Mouse (Mus musculus) heart, postnatal 0 days (tissue): ENCODE measurements around the gene Itpr1. TPM values are rescaled to one million over a fixed set of nuclear protein-coding genes. Genes with fewer than 3 reads are reported as not detected.

Source experiments
- ATAC-seq: fragments of 200-750 bp; cut with Nextera tagmentation; 2 replicates; pipeline ENCODE4 v1.8.0; 2017; ENCODE audit warnings: low read depth, moderate number of reproducible peaks, moderate library complexity; ENCODE audit not compliant: insufficient read depth
- DNase-seq: peaks from one replicate; pipeline ENCODE4 v3.0.0-alpha.2; 2016; ENCODE audit warnings: low spot score
- H3K27ac ChIP-seq: fragments of 300-500 bp; sonication (generic); 2 replicates; pipeline ENCODE4 v1.5.1; 2014; ENCODE audit warnings: low read depth, mild to moderate bottlenecking
- H3K27me3 ChIP-seq: fragments of 300-500 bp; sonication (generic); 2 replicates; pipeline ENCODE4 v1.6.1; 2014; ENCODE audit warnings: low read length, mixed read lengths; ENCODE audit not compliant: control insufficient read depth, insufficient read depth
- H3K36me3 ChIP-seq: fragments of 300-500 bp; sonication (generic); replicated peaks from 2 replicates; pipeline ENCODE4 v1.6.1; 2014; ENCODE audit warnings: low read length, mixed read lengths; ENCODE audit not compliant: control insufficient read depth, insufficient read depth
- H3K4me1 ChIP-seq: fragments of 300-500 bp; sonication (generic); 2 replicates; pipeline ENCODE4 v1.6.1; 2014; ENCODE audit warnings: antibody characterized with exemption; ENCODE audit not compliant: control insufficient read depth, insufficient read depth
- H3K4me2 ChIP-seq: fragments of 300-500 bp; sonication (generic); 2 replicates; pipeline ENCODE4 v1.6.1; 2014; ENCODE audit warnings: low read depth, mild to moderate bottlenecking, low read length, moderate library complexity
- H3K4me3 ChIP-seq: fragments of 300-500 bp; sonication (generic); 2 replicates; pipeline ENCODE4 v1.5.1; 2014; ENCODE audit warnings: low read depth, low read length
- H3K9ac ChIP-seq: fragments of 300-500 bp; sonication (generic); replicated peaks from 2 replicates; pipeline ENCODE4 v1.6.1; 2014; ENCODE audit warnings: low read depth, low read length, mixed read lengths
- H3K9me3 ChIP-seq: fragments of 300-500 bp; sonication (generic); replicated peaks from 2 replicates; pipeline ENCODE4 v1.6.1; 2016; ENCODE audit warnings: low read length; ENCODE audit not compliant: control insufficient read depth
- CTCF ChIP-seq: IDR thresholded peaks from 2 replicates; pipeline ENCODE4 v1.5.1; 2016; ENCODE audit warnings: antibody characterized with exemption, control low read depth, low read depth
- EP300 ChIP-seq: IDR thresholded peaks from 2 replicates; pipeline ENCODE4 v1.6.1; 2016; ENCODE audit warnings: antibody characterized with exemption, low read depth
- WGBS: fragments of 180-500 bp; shearing (Covaris S2); extraction: QIAGEN DNeasy Blood & Tissue Kit; methylation state at CpG from one replicate; pipeline ENCODE4 v1.1.7; 2014; 5-methylcytosine and 5-hydroxymethylcytosine counted together
- polyA plus RNA-seq: library from polyadenylated mRNA; unstranded; fragments of >200 nt; fragmentation: Nextera tagmentation; extraction: Ambion mirVana; gene quantifications from 2 replicates; pipeline ENCODE4 v1.2.1, GENCODE M21; 2015
- total RNA-seq: library from RNA; depleted of rRNA; stranded (reverse); fragments of >200 nt; gene quantifications from 2 replicates; pipeline ENCODE4 v1.2.3, GENCODE M21; 2014; ENCODE audit warnings: low replicate concordance

Gene Itpr1
- total and polyA plus RNA-seq, 2 experiments from 2014 or later: 7.1 to 22.2 TPM

DNA sequence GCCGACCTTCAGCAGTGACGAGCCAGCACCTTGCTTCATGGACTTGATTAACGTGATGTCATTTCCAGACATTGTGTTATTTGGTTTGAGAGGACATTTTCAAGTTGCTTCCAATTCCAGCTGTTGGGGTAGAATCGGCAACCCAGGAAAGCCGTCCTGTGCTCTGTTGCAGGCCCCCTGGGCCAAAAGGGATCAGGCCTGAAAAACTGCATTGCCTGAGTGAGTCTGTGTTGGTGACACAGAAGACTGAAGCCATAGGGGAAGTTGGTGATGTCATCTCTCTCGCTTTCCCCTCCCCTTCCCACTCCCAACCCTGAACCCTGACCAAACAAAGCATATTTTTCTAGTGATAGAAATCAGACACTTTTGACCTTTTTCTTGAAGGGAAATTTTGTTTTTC, 114.7 kb downstream of the Itpr1 start:
- no peak for DNase-seq
- no peaks in the 10 kb centered on the region for H3K27me3 ChIP-seq

DNA sequence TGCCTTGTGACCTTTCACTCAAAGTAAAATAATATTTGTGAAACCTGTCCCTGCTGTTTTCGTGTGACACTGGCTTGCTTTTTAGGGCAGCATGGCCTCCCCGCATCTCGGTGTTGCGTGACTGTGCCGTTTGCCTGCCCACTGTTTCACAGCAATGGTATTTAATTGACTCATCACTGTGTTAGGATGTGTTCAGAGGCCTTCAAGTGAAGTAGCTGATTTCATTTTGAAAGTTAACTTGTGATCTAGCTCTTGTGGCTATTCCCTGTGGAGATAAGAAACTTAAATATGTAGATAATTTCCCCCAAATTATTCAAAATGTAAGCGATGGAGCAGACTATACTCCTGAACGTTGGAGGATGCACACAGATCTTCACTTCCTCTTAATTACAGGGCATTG, 115.4 kb downstream of the Itpr1 start:
- Histone ChIP-seq H3K4me3 (no peak overlapping the region), H3K27me3 (no peaks in the 10 kb centered on the region), H3K4me1 (peaks cover 27% of the 10 kb centered on the region), H3K27ac (no peak overlapping the region), H3K9me3 (no peaks in the 10 kb centered on the region), H3K4me2 (no peak overlapping the region), H3K9ac (no peak overlapping the region), H3K36me3 (no peaks in the 10 kb centered on the region)
- ATAC-seq (no peak), DNase-seq (no peak)
- WGBS: 78% methylated on average over 7 of the region's 7 CpGs
- TF ChIP-seq EP300 (no peak), CTCF (no peak)

More for the DNA sequence above, 114.7 kb downstream of the Itpr1 start:
- H3K9me3 ChIP-seq: no peaks in the 10 kb centered on the region
- H3K4me1 ChIP-seq: peaks cover 27% of the 10 kb centered on the region
- H3K27ac ChIP-seq: peak overlapping the region; percentile 33
- H3K4me2 ChIP-seq: no peak overlapping the region
- TF ChIP-seq CTCF (no peak), EP300 (no peak)
- ATAC-seq: no peak
- 66% methylated on average over 6 of the region's 6 CpGs for WGBS
- no peak overlapping the region for H3K9ac ChIP-seq
- no peaks in the 10 kb centered on the region for H3K36me3 ChIP-seq
- H3K4me3 ChIP-seq: no peak overlapping the region

DNA sequence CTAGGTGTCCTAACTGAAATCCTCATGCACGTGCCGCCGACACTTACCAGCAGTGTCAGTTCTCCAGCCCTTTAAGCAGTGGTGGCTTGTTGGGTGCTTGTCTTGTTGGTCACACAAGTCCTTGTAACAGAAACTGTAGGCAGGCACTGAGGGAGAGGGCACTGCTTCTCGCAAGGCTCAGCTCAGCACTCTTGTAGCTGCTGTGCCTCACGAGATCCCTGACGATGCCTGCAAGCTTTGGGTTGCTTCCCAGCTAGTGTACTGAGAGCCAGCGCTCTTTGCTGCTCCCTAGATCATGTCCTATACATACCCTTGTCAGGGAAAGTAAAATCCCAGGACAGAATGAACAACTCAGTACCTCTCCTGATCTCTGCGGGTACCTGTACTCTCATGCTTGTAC, 117.6 kb downstream of the Itpr1 start:
- Histone ChIP-seq H3K27ac (peak overlapping the region; percentile 40), H3K4me1 (peaks cover 28% of the 10 kb centered on the region), H3K9me3 (no peaks in the 10 kb centered on the region), H3K9ac (no peak overlapping the region), H3K36me3 (no peaks in the 10 kb centered on the region), H3K4me2 (no peak overlapping the region), H3K4me3 (no peak overlapping the region), H3K27me3 (no peaks in the 10 kb centered on the region)
- 53% methylated on average over 8 of the region's 8 CpGs for WGBS
- TF ChIP-seq EP300 (no peak), CTCF (no peak)
- DNase-seq (no peak), ATAC-seq (peak; percentile 51)

DNA sequence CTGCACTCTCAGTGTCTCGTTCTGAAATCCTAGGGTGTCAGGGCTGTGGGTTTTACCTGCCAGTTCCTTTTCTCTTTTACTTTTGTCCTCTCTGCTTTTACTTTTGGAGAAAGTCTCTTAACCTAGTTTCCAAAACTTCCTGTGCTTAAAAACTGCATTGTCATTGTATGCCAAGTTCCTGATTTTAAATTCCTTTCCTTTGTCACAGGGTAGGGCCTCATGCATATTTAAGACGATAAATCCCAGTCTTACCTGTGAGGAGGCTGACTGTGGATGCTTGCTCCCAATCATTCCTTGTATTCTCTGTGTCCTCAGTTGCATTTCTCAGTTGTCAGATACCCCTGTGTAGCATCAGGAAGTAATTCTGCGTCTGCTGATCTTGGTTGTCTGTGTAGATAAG, 118.4 kb downstream of the Itpr1 start:
- no peak overlapping the region for H3K9ac ChIP-seq

DNA sequence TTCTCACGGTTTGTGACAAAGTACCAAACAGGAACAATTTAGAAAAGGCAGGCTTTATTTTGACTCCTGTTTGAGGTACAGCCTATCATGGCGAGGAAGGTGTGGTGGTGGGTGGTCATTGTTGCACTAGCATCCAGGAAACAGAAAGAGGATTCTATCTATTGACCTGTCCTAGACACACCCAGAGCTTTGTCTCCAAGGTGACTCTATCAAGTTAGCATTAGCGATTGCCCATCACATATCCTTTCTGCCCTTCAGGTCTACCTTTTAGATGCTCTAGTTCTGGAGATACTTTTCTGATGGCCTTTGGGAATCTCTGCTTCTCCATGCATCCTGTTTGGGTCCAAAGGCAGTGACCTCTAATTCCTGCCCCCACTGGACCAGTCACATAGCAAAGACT, 121.2 kb downstream of the Itpr1 start:
- H3K9ac ChIP-seq: no peak overlapping the region
- H3K27me3 ChIP-seq: no peaks in the 10 kb centered on the region
- peaks cover 13% of the 10 kb centered on the region for H3K4me1 ChIP-seq
- no peak overlapping the region for H3K4me3 ChIP-seq
- no peaks in the 10 kb centered on the region for H3K9me3 ChIP-seq
- ATAC-seq: no peak
- H3K27ac ChIP-seq: no peak overlapping the region
- H3K4me2 ChIP-seq: no peak overlapping the region
- DNase-seq: no peak
- no peaks in the 10 kb centered on the region for H3K36me3 ChIP-seq
- TF ChIP-seq EP300: no peak
- TF ChIP-seq CTCF: no peak
- WGBS: 80% methylated on average over 3 of the region's 3 CpGs

More for the DNA sequence above, 118.4 kb downstream of the Itpr1 start:
- Histone ChIP-seq H3K9me3 (no peaks in the 10 kb centered on the region), H3K4me1 (peaks cover 21% of the 10 kb centered on the region), H3K36me3 (no peaks in the 10 kb centered on the region), H3K27ac (no peak overlapping the region), H3K4me2 (no peak overlapping the region), H3K4me3 (no peak overlapping the region), H3K27me3 (no peaks in the 10 kb centered on the region)
- DNase-seq (no peak), ATAC-seq (no peak)
- WGBS: 54% methylated on average over 3 of the region's 3 CpGs
- TF ChIP-seq EP300: no peak
- no peak for TF ChIP-seq CTCF

DNA sequence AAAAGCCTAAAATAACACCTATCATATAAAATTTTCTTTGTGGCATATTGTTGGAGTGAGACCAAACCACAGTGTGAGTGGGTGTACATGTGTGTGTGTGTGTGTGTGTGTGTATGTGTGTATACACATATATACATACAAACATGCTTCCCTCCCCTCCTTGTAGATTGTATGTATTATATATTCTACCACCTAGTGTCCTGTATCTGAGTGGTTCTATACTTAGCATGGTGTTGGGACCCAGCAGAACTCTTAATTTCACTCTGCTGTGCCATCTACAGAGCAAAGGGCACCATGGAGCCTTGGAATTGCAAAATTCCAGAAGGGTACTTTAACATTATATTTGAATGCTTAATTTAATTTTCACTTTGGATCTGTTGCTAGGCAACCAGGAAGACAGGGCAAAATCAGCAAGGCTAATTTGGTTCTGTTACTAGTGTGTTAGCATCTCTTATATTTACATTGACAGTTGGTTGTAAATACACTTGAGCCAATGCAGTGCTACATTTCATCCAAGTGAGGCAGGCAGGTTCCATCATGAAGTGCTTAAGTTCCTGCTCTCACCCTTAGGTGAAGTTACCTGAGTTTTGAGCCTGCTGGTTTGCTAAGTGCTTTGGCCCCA, 122.4 kb downstream of the Itpr1 start:
- no peak overlapping the region for H3K27ac ChIP-seq
- H3K9ac ChIP-seq: no peak overlapping the region
- no peak overlapping the region for H3K4me3 ChIP-seq
- H3K4me2 ChIP-seq: no peak overlapping the region
- peaks cover 9% of the 10 kb centered on the region for H3K4me1 ChIP-seq
- H3K36me3 ChIP-seq: peaks cover 10% of the 10 kb centered on the region; the same call in 1 of the 2 replicates
- ATAC-seq (no peak), DNase-seq (no peak)
- no peaks in the 10 kb centered on the region for H3K27me3 ChIP-seq
- H3K9me3 ChIP-seq: no peaks in the 10 kb centered on the region
- TF ChIP-seq CTCF: no peak
- TF ChIP-seq EP300: no peak
